Mouse (Mus musculus) left cerebral cortex, postnatal 14 days (tissue): Measurements from ENCODE around the gene Tbc1d2. TPM values are rescaled to one million over a fixed set of nuclear protein-coding genes. Genes with fewer than 3 reads are reported as not detected.

Source experiments
- DNase-seq, 2 experiments: peaks; one replicate each; pipeline ENCODE4 v3.0.0; 2021 to 2022; ENCODE audit warnings: low spot score in 2 of 2, mixed read lengths in 1 of 2
- intact Hi-C: fragments of 180-260 bp; cut with DNase I; formaldehyde crosslinking; loops from one replicate; pipeline ENCODE4 v1.15.1; 2025
- long read RNA-seq, 2 experiments: library from polyadenylated mRNA; stranded (forward); transcript quantifications; one replicate each; pipeline ENCODE4 v2.0.0; 2021
- total RNA-seq, 2 experiments: library from RNA; stranded (reverse); gene quantifications; 2 replicates each; pipeline ENCODE4 v1.2.3; 2021

Tbc1d2 gene
- total RNA-seq, result 1 to 10 TPM; 2.7 to 2.9 TPM
- long read RNA-seq, experiment 1, full-length matches to known transcripts, result 1 of 2 reads
- long read RNA-seq, experiment 1, partial matches to known transcripts, result 1 of 2 reads
- long read RNA-seq, experiment 1, other reads (novel, unspliced or antisense), result 0 of 2 reads
- long read RNA-seq, experiment 2, partial matches to known transcripts, result 1 of 2 reads
- long read RNA-seq, experiment 2, other reads (novel, unspliced or antisense), result 1 of 2 reads

DNA sequence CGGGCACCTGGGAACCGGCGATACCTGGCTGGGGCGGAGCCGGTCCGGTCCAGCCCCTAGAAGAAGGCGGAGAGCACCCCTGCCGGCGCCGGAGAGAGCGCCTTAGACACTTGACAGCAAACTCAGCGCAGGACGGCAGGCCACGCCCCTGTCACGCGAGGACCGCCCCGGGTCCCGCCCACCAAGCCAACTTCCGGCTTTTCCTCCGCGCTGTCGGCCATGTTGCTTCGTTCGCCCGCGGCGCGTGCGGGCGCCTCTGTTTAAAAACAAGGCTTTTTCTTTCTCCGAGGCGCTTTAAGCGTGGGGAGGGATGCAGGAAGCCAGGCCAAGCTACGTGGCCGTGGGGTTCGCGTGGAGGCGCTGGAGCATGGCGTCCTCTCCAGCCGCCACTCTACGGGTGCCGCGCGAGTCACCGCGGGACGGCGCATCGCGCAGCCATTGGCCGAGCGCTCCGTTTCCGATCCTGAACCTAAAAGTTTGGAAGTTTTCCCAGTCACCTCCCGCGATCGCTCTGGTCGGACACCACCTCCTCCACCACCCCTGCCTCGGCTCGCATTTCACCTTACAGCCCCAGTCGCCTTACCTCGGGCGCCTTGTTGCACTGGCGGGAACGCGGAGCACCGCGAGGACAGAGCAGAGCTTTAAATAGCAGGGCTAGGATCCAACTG is at the start of gene Tbc1d2:
TSS of gene Tbc1d2 (minus strand) at position 124 of the 668 bp plus-strand sequence.
- DNase-seq, result peak; percentile 83 to 92
- intact Hi-C loops, result loop anchor here (10.0 kb wide), 1 partner anchor 255 kb away; no protein-coding TSS in a partner anchor

DNA sequence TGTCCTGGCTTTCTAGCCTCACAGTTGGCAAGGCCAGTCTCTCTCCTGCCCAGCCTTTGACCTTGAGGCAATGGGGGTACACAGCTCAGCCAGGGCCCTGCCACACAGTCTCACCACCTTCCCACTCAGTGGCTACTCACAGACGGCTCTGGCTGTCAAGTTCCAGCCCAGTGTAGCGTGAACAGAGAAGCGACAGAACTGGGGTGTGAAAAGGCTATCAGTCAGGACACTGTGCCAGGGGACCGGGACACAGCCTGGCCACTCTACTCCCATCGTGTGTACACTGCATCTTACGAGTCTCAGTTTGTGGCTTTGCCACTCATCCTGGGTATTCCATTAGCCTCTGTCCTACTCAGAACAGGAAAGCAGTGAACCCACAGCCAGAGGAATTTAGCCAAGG is 46.5 kb upstream of the Tbc1d2 start:
- intact Hi-C loops, result no loop called here
- DNase-seq, result no peak

DNA sequence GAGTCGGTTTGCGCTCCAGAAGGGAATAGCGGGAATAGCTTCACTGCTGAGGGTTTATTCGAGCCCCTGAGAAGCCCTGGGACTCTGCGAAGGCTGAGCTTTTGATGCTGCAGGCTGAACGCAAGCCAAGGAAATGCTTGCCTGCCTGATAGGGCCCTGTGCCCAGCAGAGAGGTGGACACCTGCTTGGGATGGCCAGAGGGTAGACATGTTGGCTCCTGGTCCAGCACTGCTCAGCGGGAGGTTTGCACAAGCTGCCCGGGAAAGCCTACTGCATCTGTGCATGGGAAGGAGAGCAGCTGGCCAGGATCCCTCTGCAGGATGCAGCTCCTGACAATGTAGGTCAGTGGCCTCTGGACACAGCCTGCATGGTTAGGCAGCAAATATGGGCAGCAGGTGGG is 40.6 kb upstream of the Tbc1d2 start:
- DNase-seq, result no peak
- intact Hi-C loops, result loop anchor here (5.0 kb wide), 1 partner anchor 302 kb away; the partner anchor contains the start of gene Gabbr2

DNA sequence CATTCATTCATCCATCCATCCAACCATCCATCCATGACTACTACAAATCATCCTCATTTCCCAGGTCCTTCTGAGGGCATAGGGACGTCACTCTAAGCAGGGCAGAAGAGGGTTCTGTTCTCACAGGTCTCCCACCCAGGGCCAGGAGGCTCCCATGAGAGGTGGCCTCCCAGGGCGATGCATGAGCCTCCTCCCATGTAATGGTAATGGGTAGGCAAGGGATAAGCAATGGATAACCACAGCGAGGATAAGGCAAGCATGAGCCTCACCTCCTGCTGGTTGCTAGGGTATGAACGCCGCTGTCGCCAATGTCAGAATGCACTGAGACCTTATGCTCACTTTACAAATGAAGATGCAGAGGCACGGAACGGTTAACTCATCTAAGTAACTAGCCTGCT is 40.0 kb upstream of the Tbc1d2 start:
- no peak for DNase-seq
- intact Hi-C loops, result loop anchor here (5.0 kb wide), 1 partner anchor 302 kb away; the partner anchor contains the start of gene Gabbr2

DNA sequence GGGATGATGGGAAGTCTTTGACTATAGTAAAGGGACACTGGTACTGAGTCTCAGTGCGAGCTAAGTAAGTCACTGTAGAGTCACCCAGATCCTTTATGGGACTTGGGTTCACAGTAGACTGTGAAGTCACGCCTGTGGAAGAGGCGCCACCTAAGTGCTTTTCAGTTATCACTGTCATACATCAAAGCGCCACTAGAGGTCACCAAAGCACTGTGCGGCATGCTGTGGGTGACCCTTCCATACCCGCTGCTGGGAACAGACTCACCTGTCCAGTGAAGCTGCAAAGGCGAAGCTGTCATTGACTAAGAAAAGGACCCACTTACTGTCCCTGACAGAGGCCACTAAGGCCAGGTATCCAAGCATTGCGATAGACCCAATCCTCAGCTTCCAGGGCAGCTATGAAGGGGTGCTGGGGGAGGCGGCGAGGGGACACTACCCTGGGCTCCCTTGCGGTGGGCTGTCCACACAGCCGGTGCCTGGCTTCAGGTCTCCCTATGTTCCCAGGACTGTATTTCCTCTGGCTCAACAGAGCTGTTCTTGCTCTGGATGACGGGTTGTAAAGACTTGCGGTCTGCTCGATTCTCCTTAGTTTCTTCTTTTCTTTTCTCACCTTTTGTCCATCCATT is 39.5 kb upstream of the Tbc1d2 start:
- intact Hi-C loops, result loop anchor here (5.0 kb wide), 2 partner anchors 303 to 348 kb away; partner anchors contain the start of gene Gabbr2
- peak; percentile 74 to 88 for DNase-seq

DNA sequence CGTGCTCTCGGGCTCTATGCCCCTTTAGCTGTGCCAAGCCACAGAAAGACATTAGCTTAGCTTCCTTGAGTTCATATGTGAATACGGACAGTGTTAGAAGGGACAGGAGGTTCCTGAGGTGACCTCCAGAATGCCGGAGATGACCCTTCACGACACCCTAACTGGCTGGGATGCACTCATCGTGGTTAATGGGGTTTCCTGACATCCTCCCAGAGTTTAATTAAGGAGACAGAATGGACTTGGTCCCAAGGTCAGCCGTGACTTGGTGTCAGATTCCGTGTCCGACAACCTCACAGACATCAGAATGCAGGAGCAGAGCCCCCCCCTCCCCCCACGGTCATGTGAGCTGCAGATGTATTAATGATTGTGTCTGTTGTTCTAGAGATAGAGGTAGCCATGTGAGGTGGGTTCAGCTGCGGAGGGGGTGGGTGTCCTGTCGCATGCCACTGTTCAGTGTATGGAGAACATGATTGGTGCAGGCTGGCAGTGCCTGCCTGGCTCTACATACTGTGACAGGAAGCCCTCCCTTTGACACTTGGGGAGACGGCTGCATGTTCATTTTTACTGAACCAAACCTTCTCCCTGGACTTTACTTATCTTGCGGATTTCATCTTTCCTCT is 38.3 kb upstream of the Tbc1d2 start:
- intact Hi-C loops, result loop anchor here (5.0 kb wide), 1 partner anchor 349 kb away; no protein-coding TSS in a partner anchor
- no peak for DNase-seq

DNA sequence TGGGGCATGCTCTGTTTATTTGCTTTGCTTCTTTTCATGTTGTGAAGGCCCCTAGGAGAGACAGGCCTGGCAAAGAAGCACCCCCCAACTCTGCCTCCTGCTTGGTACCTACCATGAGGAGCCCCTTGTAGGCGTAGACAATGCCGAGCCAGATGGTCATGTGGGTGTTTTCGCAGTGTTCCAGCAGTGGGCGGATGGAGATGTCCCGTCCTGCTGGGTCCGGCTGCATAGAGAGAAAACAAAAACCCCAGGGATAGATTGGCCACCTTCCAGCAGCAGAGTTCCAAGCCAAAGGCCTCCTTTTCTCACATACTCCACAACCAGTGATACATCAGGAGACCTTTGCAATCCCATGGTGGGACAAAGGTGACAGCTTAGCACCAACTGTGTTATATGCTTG is 34.2 kb upstream of the Tbc1d2 start:
- intact Hi-C loops, result no loop called here
- peak; percentile 80 to 92 for DNase-seq

DNA sequence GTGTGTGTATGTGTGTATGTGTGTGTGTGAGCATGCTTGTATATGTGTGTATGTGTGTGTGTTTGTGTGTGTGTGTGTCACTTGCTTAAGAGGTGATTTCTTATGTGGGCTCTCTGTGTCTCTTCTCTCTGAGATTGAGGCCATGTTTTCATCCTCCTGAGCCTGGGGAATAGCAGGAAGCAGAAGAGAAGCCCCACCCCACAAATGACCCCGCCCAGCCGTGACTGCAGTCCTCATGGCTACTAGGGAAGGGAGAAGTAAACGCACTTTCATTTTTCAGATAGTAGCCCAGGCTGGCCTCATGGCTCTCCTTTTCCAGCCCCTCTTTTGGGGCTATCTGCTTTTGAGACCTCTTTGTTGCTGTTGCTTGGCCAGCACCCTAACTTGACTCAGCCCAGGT is 26.6 kb upstream of the Tbc1d2 start:
- intact Hi-C loops, result no loop called here
- no peak for DNase-seq

DNA sequence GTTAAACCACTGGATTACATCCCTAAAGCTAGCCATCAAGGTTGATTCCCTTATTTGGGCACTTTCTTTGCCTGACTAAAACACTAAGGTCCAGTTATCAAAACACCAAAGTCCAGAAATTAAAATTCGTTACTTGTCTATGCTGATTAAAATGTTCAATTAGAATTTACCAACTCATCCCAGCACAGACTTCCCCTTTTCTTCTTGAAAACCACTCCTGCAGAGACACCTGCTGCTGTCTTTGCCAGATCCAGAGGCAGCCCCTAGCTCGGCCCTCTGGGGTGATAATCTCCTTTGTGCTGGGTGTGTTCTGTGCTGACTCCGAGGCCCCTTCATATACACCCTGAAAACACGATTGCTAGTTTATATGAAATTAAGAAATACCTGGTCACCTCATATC is 26.0 kb upstream of the Tbc1d2 start:
- no peak for DNase-seq
- intact Hi-C loops, result no loop called here

DNA sequence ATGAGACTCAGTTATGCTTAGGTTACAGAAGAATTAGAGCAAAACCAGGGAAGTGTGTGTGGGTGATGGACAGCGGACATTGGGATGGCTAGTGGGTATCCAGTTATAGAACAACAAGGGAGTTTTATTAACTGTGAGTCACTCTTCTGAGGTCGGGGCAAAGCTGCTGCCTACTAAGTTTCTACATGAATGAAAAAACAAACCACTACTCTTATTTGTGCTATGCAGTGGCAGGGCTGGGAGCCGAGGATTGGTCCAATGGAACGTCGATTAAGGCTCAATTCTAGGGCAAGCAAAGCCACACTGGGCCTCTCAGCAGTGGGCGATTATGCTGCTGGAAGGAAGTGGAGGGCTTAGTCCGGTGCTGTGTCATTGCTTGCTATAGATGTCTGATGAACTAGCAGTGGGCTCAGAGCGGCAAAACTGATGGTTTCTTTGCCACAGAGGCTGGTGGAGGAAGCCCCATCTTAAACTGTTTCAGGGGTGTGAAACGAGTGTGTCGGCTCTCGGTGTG is 25.3 kb upstream of the Tbc1d2 start:
- DNase-seq, result no peak
- intact Hi-C loops, result no loop called here

DNA sequence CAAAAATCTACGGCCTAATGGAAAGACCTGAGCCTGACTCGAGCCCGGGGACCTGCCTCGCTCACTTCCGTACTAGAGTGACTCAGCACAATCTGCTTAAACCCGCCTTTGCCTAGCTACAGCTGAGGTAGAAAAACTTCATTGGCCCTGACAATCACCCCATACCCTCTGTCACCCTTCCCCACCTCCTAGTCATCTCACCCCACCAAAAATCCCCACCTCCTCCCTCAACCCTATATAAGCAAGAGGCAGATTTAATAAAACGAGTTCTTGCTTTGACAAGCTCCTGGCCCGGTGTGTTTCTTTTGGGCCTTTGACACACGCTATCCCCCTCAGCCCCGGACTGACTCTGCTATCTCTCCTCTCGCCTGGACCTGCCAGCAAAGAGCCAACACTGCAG is 18.6 kb upstream of the Tbc1d2 start:
- no peak for DNase-seq
- intact Hi-C loops, result no loop called here

DNA sequence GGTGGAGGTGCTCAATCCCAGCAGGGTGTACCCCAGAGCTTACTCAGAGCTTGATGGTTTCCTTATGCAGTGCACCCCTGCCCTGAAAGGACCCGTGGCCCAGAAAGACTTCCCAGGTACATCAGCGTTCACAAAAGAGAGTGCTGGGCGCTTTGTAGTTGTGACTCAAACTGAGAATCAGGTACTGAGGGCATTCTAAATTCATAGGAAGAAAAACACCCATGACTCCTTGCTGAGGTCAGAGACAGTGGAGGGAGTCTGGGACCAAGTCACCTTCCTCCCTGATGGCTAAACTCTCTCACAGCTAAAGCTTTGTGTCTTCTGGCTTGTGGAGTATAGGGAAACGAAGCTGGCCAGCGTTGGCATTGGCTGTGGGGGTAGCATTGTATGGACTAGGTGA is 16.4 kb upstream of the Tbc1d2 start:
- DNase-seq, result no peak
- intact Hi-C loops, result no loop called here

DNA sequence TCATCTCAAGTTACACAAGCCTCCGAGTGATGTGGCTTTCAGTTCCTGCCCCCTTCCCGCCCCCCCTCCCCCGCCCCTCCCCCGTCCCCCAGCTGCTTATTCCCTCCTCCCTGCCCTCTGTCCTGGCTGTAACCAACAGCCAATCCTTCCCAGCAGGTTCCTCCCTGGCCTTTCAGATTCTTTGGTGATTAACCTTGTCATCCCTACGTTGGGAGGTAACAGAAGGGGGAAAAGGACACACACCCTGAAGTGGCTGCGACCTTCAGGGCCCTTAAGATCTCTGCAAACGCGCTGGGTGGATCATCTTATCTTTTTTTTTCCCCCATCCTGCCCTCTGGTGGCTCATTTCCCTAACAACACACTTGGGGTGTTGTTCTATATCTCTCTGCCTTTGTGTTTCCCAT is 15.4 kb upstream of the Tbc1d2 start:
- intact Hi-C loops, result no loop called here

DNA sequence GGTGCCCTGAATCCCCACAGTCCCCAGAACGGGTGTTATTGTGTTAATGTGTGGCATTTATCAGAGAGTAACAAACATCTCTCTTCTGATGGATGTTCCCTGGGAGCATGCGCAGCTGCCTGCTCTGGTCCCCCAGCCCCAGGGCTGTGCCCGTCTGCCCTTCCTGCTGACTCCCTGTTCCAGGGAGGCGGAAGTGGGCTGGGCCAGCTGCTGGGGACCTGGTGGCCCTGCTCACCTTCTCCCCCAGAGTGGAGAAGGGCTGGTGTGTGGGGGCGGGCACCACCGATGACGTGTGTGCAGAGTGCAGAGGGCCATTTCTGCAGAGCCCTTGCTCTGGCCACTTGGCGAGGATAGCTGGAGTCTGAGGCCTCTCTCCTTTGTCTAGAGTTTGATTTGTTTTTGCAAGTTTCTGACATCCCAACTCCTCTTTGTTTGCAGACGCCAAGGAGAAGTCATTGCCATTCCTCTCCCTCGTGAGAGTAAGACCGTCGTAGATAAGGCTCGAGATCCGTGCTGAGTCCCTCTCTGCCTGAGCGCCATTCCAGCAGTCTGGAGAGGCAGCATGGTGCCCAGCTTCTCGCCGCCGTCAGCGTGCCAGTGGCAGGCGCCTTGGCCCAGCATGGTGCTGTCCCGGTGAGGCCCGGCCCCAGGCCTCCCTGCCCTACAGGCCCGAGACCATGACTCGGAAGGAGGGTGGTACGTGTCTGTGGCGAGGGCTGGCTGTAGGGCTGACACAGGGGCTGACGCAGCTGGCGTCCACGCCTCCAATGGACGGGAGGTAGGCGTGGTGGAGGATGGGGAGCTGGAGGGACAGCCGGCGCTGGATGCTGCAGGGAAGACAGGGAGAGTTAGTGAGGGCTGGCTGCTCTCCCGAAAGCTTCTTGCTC is 14.4 kb upstream of the Tbc1d2 start:
- intact Hi-C loops, result no loop called here
- DNase-seq, result peak in 1 of 2 experiments; percentile 42

More for the DNA sequence above, 15.4 kb upstream of the Tbc1d2 start:
- DNase-seq, result peak in 1 of 2 experiments; percentile 59

DNA sequence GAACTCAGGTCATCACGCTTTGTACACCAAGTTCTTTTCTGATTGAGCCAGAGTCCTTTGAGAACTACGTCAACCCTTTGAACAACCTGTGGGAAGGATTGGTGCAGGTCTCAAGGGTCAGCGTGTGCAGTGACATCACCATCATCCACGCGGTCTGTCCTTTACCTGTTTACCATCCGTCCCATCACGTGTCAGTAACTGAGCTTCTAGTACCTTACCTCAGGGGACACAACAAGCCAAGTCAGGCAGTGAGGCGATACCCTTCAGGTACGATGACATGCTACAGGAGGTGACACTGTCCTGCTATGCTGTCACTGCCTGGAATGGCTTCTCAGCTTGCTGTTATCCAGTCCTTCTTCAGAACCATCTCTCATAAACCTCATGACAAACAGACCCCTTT is 11.4 kb upstream of the Tbc1d2 start:
- intact Hi-C loops, result no loop called here
- no peak for DNase-seq

DNA sequence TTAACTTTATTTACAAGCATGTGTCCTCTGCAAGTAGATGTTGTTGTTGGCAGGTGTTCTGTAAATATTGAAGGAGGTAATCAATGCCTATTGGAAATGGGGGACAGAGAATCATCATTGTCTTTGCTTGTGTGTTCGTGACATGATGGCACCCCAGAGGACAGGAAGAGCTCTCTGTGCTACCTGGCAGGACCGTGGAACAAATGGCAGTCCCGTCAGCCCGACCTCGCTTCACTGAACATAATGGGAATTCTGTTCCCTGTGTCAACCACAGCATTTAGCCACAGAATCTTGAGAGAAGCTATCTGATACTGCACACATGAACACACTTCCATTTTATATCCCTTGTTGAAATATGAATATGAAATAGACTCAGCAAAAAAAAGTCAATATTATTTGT is 8.9 kb upstream of the Tbc1d2 start:
- DNase-seq, result no peak
- intact Hi-C loops, result loop anchor here (5.0 to 10.0 kb wide), 2 partner anchors 162 to 264 kb away; no protein-coding TSS in a partner anchor

DNA sequence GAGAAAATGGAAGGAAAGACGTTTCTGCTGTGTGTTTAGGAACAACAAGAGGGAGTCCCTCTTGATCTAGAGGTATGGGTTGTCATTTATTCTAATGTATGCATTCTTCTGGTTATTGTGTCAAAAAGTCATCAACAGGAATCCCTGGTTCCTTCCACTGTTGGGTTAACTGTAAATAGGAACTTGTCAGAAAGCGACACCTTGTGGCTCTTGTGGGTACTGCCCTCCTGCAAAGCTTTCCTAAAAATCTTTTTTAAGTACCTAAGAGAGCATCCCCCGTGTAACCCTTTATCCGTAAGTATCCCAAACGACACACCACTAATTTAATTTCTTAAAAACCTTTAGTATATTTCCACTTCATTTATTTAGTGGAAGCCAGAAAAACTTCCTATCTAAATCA is 7.1 kb upstream of the Tbc1d2 start:
- intact Hi-C loops, result loop anchor here (2.0 to 10.0 kb wide), 3 partner anchors 46 to 262 kb away; no protein-coding TSS in a partner anchor
- DNase-seq, result peak; percentile 73 to 86

DNA sequence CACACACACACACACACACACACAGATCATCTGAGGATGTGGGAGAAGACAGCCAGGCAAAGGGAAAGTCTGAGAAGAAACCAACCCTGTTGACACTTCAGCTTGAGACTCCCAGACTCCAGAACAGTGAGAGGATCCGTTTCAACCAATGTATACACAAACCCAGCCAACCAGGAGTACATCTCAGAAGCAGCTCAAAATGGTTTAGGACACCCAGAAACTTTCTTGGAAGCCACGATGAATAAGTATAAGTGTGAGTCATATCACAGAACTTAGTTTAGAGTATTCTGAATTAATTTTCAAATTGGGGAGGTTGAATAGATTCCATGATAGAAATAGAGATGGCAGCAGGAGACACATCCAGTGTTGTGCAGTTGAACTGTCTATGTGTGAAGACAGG is 5.9 kb upstream of the Tbc1d2 start:
- peak in 1 of 2 experiments; percentile 47 for DNase-seq

DNA sequence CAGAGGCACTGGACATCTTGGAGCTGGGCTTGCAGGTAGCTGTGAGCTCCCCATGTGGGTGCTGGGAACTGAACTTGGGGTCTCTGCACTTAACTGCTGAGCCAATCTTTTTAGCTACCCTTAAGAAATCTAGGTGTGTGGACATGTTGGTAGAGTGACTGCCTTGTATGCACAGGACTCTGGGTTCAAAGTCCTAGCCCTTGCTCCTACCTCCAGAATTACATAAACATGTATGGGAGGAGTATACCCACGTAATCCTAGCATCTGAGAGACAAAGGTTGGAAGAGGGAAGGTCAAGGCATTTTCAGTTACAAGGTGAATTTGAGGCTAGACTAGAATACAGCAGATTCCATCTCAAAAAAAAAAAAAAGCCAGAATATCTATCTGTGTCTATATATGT is 5.3 kb upstream of the Tbc1d2 start:
- intact Hi-C loops, result loop anchor here (5.0 to 10.0 kb wide), 2 partner anchors 158 to 260 kb away; no protein-coding TSS in a partner anchor
- no peak for DNase-seq

More for the DNA sequence above, 5.9 kb upstream of the Tbc1d2 start:
- intact Hi-C loops, result loop anchor here (2.0 to 10.0 kb wide), 3 partner anchors 45 to 261 kb away; no protein-coding TSS in a partner anchor
